Mouse (Mus musculus): ENCODE data around the gene Mamdc2.
A peak's percentile ranks its signal among the peaks of the same experiment; 100 is the strongest.
"Not testable (repeated sequence)": the region's sequence is repeated elsewhere in the genome, so short reads cannot be mapped to it uniquely, and the experiment has no call there.

Mamdc2 gene

DNA sequence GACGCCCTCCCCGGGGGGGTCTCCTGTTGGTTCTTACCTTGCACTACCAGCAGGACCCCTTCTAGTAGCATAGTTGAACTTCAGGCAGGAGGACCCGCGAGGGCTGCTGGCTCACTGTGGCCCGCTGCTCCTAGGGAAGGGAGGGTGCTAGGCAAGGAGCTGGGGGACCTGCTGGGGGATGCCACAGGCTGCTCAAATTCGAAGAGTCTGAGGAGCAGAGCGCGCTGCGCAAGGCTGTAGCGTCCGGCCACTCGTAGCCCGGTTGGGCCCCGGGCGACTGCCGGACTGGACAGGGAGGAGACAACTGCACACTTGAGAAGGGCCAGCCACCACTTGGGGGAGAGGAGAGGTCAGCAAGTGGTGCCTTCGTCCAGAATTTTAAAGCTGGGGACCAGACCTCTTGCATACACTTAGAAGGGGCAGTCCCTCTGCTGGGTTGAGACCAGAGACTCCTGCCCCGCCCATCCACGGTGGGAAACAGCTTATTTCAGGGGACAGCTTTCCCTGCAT lies at the start of gene Mamdc2:
Mamdc2 (minus strand) TSS at position 455 of the 510 bp plus-strand sequence.
- no peak for DNase-seq (ENCODE audit: low spot score)

DNA sequence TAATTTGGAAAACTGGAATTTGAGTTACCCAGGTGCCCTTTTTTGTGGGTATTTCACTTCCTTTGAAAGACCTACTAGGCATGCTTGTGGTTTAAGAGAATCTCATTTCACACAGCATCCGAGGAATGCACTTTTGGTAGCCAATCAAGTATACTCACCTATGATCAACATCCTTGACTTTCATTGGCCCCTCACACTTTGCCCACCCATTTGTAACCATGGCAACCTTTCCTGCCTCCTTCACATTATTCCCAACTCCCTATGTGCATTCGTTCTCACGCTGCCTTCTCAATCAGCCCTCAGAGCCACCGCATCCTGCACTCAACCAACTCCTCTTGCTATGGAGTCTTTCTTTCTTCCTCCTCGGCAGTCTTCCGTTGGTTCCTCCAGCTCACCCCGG lies 49.8 kb upstream of the Mamdc2 start:
- DNase-seq (ENCODE audit: low spot score): no peak

DNA sequence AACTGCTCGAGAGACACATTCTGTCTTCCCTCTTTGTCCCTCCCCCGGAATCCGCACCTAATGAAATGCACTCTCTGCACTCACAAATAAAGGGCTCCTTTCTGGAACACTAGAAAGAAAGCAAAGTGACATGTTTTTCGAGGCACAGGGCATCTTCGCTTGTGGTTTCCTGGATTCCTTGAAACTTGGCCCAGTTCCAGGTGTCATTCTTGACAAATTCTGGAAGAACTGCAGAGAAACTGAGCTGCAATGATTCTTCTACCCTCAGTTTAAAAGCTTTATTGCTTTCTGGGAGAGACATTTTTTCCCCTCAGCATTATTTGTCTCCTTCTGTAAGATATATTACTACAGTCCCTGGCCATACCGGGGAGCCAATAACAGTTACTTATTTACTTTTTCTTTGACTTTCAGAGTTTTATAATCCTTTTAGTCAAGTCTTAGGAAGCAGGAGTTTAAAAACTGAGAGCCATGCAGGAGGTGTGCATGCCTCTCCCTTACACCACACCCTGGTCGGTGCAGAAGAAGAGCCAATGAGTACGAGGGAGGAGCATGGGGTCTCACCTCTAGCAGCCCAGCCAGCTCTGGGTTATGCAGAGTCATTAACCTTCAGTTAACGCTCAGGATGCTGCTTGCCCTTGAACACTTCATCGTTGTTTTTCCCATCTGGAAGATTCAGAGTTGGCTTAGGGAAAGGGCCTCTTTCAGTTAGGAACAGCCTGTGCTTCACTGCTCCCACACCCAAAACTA lies 49.1 kb upstream of the Mamdc2 start:
- no peak for DNase-seq (ENCODE audit: low spot score)

- DNase-seq (ENCODE audit: low spot score): no peak
These were observed 48.3 kb upstream of the Mamdc2 start for GRCm38 (mm10) chr19:23496536-23496935.

- DNase-seq (ENCODE audit: low spot score): no peak
These were observed 44.4 kb upstream of the Mamdc2 start for GRCm38 (mm10) chr19:23492663-23493062.

GRCm38 (mm10) chr19:23490703-23491102 lies 42.5 kb upstream of the Mamdc2 start:
- not testable (repeated sequence) for DNase-seq (ENCODE audit: low spot score)

DNA sequence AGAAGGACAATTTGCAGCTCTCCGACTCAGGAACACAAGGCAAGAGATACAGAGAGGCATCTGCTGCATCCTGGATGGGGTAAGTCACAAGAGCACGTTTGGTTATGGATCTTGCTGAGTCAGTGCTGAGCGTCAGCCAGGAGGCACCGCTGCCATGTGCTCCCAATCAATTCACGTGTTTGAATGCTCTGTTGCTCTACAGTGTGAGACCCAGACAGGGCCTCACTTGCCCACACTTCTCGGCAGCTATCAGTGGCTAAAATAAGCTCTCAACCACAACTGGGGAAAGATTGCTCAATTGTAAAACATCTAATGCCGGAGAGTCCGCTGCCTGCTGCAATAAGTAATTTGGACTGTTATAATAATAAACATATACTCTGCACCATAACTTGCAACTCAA lies 41.5 kb upstream of the Mamdc2 start:
- peak; percentile 7 for DNase-seq (ENCODE audit: low spot score)

- no peak for DNase-seq (ENCODE audit: low spot score)
These were observed 39.2 kb upstream of the Mamdc2 start for GRCm38 (mm10) chr19:23487421-23487820.

DNA sequence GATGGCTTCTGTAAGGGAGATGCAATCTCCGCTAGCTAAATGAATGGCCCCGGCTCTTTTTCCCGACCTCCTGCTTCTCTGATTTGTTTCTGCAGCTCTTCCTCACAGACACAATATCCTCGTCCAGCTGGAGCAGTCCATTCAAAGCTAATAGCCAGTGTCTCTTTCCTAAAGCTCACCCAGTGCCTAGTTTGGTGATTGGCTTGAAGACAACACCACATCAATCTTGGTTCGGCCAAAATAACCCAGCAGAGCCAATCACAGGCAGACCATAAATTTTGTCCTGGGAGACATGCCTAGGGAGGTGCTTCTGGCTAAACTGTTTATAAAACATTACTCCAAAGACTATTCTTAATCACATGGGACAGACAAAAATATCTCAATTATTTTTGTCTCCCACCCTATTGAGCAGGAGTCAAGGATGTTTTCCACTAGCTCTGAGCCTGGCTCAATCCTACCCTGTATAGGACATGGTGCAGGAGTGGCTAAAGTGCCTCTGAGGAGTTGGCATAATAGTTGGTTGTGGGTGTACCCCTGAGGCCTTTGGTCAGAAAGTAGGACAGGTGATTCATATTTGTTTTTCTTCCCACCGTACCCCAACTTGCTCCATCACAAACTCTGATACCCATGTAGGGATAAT lies 38.5 kb upstream of the Mamdc2 start:
- DNase-seq (ENCODE audit: low spot score): no peak

GRCm38 (mm10) chr19:23485940-23486600 lies 37.8 kb upstream of the Mamdc2 start:
- no peak for DNase-seq (ENCODE audit: low spot score)

- DNase-seq (ENCODE audit: low spot score): not testable (repeated sequence)
These were observed 34.3 kb upstream of the Mamdc2 start for GRCm38 (mm10) chr19:23482571-23482970.

DNA sequence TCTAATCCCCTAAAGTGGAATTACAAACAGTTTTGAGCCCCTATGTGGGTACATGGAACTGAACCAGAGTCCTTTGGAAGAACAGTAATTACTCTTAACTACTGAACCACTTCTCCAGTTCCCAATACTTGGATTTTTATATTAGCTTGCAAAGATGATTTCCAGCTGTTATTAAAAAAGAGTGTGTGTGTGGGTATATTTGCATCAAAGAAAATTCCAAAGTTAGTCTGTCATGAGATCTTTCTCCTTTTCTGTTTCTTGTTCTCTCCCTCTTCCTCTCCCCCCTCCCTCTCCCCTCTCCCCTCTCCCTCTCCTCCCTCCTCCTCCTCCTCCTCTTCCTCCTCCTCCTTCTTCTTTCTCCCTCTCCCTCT lies 31.3 kb upstream of the Mamdc2 start:
- DNase-seq (ENCODE audit: low spot score): no peak

- DNase-seq (ENCODE audit: low spot score): no peak
These were observed 30.8 kb upstream of the Mamdc2 start for GRCm38 (mm10) chr19:23478895-23479596.

DNA sequence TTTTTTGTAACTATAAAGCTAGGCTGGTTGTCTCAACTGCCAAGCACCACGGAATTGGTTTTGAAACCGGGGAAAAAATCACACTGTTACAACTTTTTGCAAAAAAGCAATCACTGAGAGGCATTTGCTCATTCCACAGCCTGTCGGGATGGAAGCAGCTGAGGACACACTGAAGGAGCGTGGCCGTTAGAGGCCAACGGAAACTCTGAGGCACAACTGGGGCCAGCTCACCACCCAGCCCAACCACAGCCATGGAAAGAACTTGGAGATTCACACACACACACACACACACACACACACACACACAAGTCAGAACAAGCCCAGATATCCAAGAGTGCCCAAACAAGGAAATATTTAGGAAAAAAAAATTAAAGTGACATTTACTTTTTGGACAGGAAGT lies 29.6 kb upstream of the Mamdc2 start:
- DNase-seq (ENCODE audit: low spot score): no peak

DNA sequence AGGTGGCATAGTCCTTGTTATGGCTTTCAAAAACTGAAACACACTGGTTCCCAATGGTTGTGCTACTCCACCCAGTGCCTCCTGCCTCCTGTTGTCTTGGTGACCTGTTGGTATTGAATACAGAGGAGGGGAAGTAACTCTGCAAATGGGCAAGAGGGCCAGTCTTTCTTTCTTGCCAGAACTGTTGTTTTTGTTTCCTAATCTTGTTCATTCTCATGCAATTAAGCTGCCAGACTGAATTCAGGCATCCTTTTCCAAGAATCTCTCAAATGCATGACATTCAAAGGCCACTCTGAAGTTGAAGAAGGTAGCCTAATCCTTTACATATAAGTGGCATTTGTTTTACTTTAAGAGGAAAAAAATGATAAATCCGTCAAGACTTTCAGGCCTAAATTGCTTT lies 19.6 kb upstream of the Mamdc2 start:
- DNase-seq (ENCODE audit: low spot score): no peak

- DNase-seq (ENCODE audit: low spot score): no peak
These were observed 18.8 kb upstream of the Mamdc2 start for GRCm38 (mm10) chr19:23467011-23467410.

GRCm38 (mm10) chr19:23457492-23457891 lies 9.2 kb upstream of the Mamdc2 start:
- DNase-seq (ENCODE audit: low spot score): no peak

- DNase-seq (ENCODE audit: low spot score): no peak
These were observed 3.1 kb upstream of the Mamdc2 start for GRCm38 (mm10) chr19:23451361-23451760.

GRCm38 (mm10) chr19:23447221-23447987 lies 838 bp downstream of the Mamdc2 start:
- no peak for DNase-seq (ENCODE audit: low spot score)

DNA sequence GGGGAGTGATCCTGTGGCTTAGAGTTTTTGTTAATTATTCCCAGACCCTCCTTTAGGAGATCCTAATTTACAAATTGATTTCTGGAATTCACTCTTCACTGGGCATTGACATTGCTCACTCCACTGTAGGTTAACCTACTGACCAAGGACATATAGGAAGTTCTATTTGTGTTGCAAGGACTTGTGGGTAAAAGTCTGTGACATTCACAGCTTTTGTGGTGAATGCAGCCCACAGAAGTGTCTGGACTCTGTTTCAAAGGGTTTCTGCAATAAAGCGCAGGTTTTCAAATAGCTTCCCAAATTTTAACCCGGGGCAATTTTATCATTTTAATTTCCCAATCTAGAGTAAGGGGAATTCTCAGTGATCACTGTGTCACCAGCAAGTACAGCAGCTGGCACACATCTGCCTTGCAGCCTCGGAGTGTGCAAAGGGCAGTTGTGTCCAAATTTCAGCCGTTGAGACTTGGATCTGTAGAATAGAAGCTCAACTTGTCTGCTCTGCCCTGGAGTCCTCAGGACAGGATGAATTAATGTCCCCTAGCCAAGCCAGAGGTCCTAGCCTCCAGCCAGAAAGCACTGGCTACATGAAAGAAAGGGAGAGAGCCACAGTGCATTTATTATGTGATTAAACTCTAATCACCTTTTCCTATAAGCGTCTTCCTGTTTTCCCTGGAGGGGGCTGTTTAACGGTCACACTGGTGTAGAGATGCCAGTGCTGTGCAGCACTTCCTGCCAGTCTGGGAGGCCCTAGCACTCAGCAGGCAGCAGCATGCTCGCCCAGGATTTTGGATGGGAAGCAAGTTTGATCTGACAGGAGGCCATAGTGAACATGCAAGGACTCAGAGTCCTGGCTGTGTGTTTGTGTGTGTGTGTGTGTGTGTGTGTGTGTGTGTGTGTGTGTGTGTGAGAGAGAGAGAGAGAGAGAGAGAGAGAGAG lies 3.1 kb downstream of the Mamdc2 start:
- no peak for DNase-seq (ENCODE audit: low spot score)

GRCm38 (mm10) chr19:23435731-23436130 lies 12.5 kb downstream of the Mamdc2 start:
- DNase-seq (ENCODE audit: low spot score): no peak
